Mouse (Mus musculus): ENCODE measurements at regions not wholly inside any gene's neighbourhood (a gene's known extent, or its start where the extent isn't known, plus 50 kb on each side); places are given as distances from the start of the nearest gene placed in this dataset.

- ATAC-seq (no peak), DNase-seq (ENCODE audit: low spot score) (no peak)
- H3K4me3 ChIP-seq (ENCODE audit: low read length) = no peak overlapping the region
- no peak overlapping the region for H3K9ac ChIP-seq (replicated peaks; ENCODE audit: low read length)
- no peaks in the 10 kb centered on the region; the same call in 1 of the 2 replicates for H3K4me1 ChIP-seq (ENCODE audit: insufficient read depth, low read length)
- no peak for TF ChIP-seq CTCF (IDR thresholded peaks at IDR 0.05; ENCODE audit: low read depth)
- H3K4me2 ChIP-seq (ENCODE audit: low read depth, low read length) = no peak overlapping the region
- H3K36me3 ChIP-seq (ENCODE audit: insufficient read depth, low read length) = no peaks in the 10 kb centered on the region
- H3K27me3 ChIP-seq (ENCODE audit: insufficient read depth, low read length) = no peaks in the 10 kb centered on the region
- H3K9me3 ChIP-seq (ENCODE audit: low read length) = no peaks in the 10 kb centered on the region
- WGBS = 49% methylated on average over 5 of the region's 5 CpGs
- H3K27ac ChIP-seq = no peak overlapping the region
Measured at GRCm38 (mm10) chr15:97174989-97175388, 71.9 kb upstream of the Pced1b start.

GRCm38 (mm10) chr15:97173233-97173632, 73.7 kb upstream of the Pced1b start:
- ATAC-seq (no peak), DNase-seq (ENCODE audit: low spot score) (no peak)
- Histone ChIP-seq H3K36me3 (ENCODE audit: insufficient read depth, low read length) (no peaks in the 10 kb centered on the region), H3K27me3 (ENCODE audit: insufficient read depth, low read length) (no peaks in the 10 kb centered on the region), H3K27ac (no peak overlapping the region), H3K9ac (replicated peaks; ENCODE audit: low read length) (no peak overlapping the region), H3K4me2 (ENCODE audit: low read depth, low read length) (no peak overlapping the region), H3K4me3 (ENCODE audit: low read length) (no peak overlapping the region), H3K9me3 (ENCODE audit: low read length) (no peaks in the 10 kb centered on the region), H3K4me1 (ENCODE audit: insufficient read depth, low read length) (no peaks in the 10 kb centered on the region)
- whole genome bisulfite sequencing = 69% methylated on average over 17 of the region's 17 CpGs
- TF ChIP-seq CTCF (IDR thresholded peaks at IDR 0.05; ENCODE audit: low read depth) = no peak

GRCm38 (mm10) chr15:97170074-97170473, 76.8 kb upstream of the Pced1b start:
- H3K27me3 ChIP-seq (ENCODE audit: insufficient read depth, low read length) = no peaks in the 10 kb centered on the region
- no peaks in the 10 kb centered on the region for H3K4me1 ChIP-seq (ENCODE audit: insufficient read depth, low read length)
- no peak for TF ChIP-seq CTCF (IDR thresholded peaks at IDR 0.05; ENCODE audit: low read depth)
- ATAC-seq (no peak), DNase-seq (ENCODE audit: low spot score) (no peak)
- no peaks in the 10 kb centered on the region for H3K9me3 ChIP-seq (ENCODE audit: low read length)
- H3K4me3 ChIP-seq (ENCODE audit: low read length) = no peak overlapping the region
- no peak overlapping the region for H3K27ac ChIP-seq
- WGBS = 53% methylated on average over 6 of the region's 6 CpGs
- H3K4me2 ChIP-seq (ENCODE audit: low read depth, low read length) = no peak overlapping the region
- no peaks in the 10 kb centered on the region for H3K36me3 ChIP-seq (ENCODE audit: insufficient read depth, low read length)
- H3K9ac ChIP-seq (replicated peaks; ENCODE audit: low read length) = no peak overlapping the region

GRCm38 (mm10) chr15:97169381-97169780, 77.5 kb upstream of the Pced1b start:
- Histone ChIP-seq H3K4me3 (ENCODE audit: low read length) (no peak overlapping the region), H3K4me1 (ENCODE audit: insufficient read depth, low read length) (no peaks in the 10 kb centered on the region), H3K27me3 (ENCODE audit: insufficient read depth, low read length) (no peaks in the 10 kb centered on the region), H3K9ac (replicated peaks; ENCODE audit: low read length) (no peak overlapping the region), H3K36me3 (ENCODE audit: insufficient read depth, low read length) (no peaks in the 10 kb centered on the region), H3K4me2 (ENCODE audit: low read depth, low read length) (no peak overlapping the region), H3K9me3 (ENCODE audit: low read length) (no peaks in the 10 kb centered on the region), H3K27ac (no peak overlapping the region)
- 84% methylated on average over 10 of the region's 10 CpGs for WGBS
- ATAC-seq (no peak), DNase-seq (ENCODE audit: low spot score) (no peak)
- no peak for TF ChIP-seq CTCF (IDR thresholded peaks at IDR 0.05; ENCODE audit: low read depth)

- Histone ChIP-seq H3K4me2 (ENCODE audit: low read depth, low read length) (no peak overlapping the region), H3K27me3 (ENCODE audit: insufficient read depth, low read length) (no peaks in the 10 kb centered on the region), H3K27ac (no peak overlapping the region), H3K36me3 (ENCODE audit: insufficient read depth, low read length) (no peaks in the 10 kb centered on the region), H3K4me3 (ENCODE audit: low read length) (no peak overlapping the region), H3K9ac (replicated peaks; ENCODE audit: low read length) (no peak overlapping the region), H3K9me3 (ENCODE audit: low read length) (no peaks in the 10 kb centered on the region), H3K4me1 (ENCODE audit: insufficient read depth, low read length) (no peaks in the 10 kb centered on the region)
- WGBS = 97% methylated on average over 7 of the region's 7 CpGs
- ATAC-seq (no peak), DNase-seq (ENCODE audit: low spot score) (no peak)
- TF ChIP-seq CTCF (IDR thresholded peaks at IDR 0.05; ENCODE audit: low read depth) = no peak
Measured at GRCm38 (mm10) chr15:97167116-97167515, 79.8 kb upstream of the Pced1b start.

GRCm38 (mm10) chr15:97164616-97165015, 82.3 kb upstream of the Pced1b start:
- DNase-seq (ENCODE audit: low spot score) (no peak), ATAC-seq (no peak)
- H3K4me3 ChIP-seq (ENCODE audit: low read length) = no peak overlapping the region
- H3K9ac ChIP-seq (replicated peaks; ENCODE audit: low read length) = no peak overlapping the region
- no peaks in the 10 kb centered on the region for H3K9me3 ChIP-seq (ENCODE audit: low read length)
- H3K4me1 ChIP-seq (ENCODE audit: insufficient read depth, low read length) = no peaks in the 10 kb centered on the region
- TF ChIP-seq CTCF (IDR thresholded peaks at IDR 0.05; ENCODE audit: low read depth) = no peak
- H3K4me2 ChIP-seq (ENCODE audit: low read depth, low read length) = no peak overlapping the region
- H3K27ac ChIP-seq = no peak overlapping the region
- H3K27me3 ChIP-seq (ENCODE audit: insufficient read depth, low read length) = no peaks in the 10 kb centered on the region
- H3K36me3 ChIP-seq (ENCODE audit: insufficient read depth, low read length) = no peaks in the 10 kb centered on the region
- WGBS = 75% methylated on average over 15 of the region's 15 CpGs

GRCm38 (mm10) chr15:97163971-97164370, 82.9 kb upstream of the Pced1b start:
- Histone ChIP-seq H3K27ac (no peak overlapping the region), H3K36me3 (ENCODE audit: insufficient read depth, low read length) (no peaks in the 10 kb centered on the region), H3K9ac (replicated peaks; ENCODE audit: low read length) (no peak overlapping the region), H3K4me2 (ENCODE audit: low read depth, low read length) (no peak overlapping the region), H3K27me3 (ENCODE audit: insufficient read depth, low read length) (no peaks in the 10 kb centered on the region), H3K4me1 (ENCODE audit: insufficient read depth, low read length) (no peaks in the 10 kb centered on the region), H3K9me3 (ENCODE audit: low read length) (no peaks in the 10 kb centered on the region), H3K4me3 (ENCODE audit: low read length) (no peak overlapping the region)
- DNase-seq (ENCODE audit: low spot score) (no peak), ATAC-seq (no peak)
- 94% methylated on average over 6 of the region's 6 CpGs for WGBS
- TF ChIP-seq CTCF (IDR thresholded peaks at IDR 0.05; ENCODE audit: low read depth) = no peak
